Mouse (Mus musculus): Measurements from ENCODE around the gene Map2k2. TPM values are rescaled to one million over a fixed set of nuclear protein-coding genes. Genes with fewer than 3 reads are reported as not detected.

Map2k2 gene
- polyA plus RNA-seq, 1 experiment: 482 TPM

DNA sequence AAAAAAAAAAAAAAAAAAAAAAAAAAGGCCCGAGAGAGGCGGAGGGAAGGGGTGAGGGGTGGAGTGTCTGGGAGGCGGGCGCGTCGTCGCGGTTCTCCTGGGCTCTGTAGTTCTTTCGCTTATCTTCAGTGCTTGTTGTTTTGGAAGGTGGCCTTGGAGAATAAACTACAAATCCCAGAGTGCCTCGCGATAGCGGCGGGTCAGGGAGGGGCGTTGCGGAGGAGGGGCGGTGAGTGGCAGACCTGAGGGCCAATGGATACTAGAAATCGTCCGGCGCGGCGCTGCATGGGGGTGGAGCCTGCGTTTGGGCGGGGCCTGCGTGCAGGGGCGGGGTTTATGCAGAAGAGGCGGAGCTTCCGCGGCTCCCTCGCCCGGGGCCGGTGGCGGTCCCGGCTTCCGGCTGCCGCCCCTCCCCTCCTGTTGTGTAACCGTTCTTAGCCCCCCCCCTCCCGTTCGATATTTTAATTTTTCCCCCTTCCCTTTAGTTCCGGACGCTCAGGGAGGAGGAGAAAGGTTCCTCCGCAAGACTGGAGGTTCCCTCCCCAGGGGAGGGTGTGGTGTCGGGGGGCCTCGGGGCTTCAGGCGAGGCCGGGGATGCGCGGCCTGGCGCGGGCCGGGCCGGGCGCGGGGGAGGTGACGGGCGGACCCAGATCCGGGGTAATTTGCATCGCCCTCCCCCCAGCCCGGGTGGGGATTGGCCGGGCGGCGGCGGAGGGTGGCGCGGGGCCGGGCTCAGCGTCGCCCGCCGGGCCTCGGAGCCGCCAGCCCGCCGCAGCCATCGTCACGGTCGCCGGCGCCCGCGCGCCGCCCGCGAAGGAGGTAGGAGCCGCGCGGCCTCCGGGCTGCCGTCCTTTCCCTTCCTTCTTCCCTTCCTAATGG lies 31.8 kb downstream of the Map2k2 start:
- no peak for TF ChIP-seq GATA1 (IDR thresholded peaks at IDR 0.05; ENCODE audit: low read length)

DNA sequence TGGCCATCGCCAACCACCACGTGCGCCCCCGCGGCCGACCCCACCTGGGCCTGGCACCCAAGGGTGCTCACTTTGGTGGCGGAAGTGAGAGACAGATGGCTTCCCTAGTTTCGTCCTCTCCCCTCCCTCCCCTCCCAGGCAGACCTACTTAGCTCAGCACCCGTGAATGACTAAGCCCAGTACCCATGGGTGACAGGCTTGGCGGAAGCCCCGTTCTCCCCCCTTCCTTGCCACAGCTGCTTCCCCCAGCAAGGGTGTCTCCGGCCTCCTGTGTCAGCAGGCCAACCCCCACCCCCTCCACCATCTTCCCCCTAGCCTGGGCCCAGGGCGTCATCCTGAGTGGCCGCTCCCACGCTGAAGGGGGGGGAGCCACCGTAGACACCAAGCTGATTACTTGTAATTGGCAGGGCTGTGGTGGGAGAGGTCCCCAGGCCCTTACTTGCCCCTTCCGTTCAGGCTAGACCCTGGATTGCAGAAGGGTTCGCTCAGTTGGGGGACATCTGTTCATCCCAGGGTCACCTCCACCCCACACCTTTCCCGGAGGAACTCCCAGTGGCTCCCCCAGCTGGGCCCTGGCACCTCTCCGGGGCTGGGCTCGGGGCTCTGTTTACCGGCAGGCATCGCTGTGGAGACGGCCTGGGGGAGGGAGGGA lies 32.5 kb downstream of the Map2k2 start:
- TF ChIP-seq GATA1 (IDR thresholded peaks at IDR 0.05; ENCODE audit: low read length): no peak

DNA sequence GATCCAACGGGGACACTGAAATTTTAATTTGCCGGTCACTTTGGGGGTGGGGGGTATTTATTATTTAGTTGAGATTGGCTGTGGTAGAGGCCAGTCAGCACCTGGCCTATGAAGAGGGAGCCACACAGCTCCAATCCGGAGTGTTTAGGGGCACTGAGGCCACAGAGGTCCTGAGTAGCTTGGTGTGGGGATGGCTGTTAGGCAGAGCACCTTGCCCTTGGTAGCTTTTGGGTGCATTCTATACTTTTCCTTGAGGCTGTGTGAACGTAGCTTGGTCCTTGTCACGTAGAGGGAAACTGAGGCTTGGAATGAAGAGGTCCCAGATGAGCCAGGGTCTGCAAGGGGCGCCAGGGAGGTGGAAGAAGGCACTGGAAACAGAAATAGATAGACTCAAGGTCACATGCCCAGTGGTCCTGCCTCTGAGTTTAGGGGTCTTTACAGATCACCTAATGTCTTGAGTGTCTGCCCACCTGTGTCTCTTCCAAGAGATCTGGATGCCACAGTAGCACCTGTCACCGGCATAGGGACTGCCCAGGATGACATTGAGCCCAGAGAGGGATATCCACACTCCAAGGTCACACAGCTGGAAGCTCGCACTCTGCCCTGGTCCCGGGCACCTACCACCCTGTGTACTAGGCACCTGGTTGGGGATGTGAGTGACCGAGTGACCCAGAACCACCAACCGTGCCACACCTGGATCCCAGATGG lies 33.3 kb downstream of the Map2k2 start:
- no peak for TF ChIP-seq GATA1 (IDR thresholded peaks at IDR 0.05; ENCODE audit: low read length)

DNA sequence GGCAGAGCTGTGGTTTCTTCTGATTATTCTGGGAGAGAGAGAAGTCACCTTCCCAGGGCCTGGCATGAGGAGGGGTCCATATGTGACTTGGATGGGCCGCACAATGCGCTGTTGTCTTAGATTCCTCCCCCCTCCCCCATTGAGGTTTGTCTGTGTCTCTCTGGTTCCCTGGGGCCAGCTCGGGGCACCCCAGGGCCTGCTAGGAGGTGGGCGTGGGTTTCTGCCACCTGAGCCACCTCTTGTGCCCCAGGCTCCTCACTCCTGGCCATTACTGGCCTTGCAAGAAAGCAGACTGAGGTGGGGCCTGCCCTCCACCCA lies 33.8 kb downstream of the Map2k2 start:
- TF ChIP-seq GATA1 (IDR thresholded peaks at IDR 0.05; ENCODE audit: low read length): no peak

DNA sequence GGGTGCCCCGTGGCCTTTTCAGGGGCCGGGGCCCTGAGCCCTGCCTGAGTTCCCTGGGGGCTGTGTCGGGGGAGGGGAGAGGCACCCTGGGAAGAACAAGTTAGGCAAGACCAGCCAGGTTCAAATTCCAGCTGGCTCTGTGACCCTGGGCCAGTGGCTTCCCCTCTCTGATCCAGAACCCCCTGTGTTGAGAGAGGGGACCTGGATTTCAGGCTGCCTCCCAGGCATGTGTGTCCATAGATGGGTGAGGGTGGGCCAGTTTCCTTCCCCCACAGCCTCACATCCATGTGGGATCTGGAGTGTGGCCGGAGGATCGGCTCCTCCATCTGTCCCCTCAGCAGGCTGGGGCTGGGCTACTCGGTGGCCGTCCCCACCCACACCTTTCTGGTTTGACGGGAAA lies 34.3 kb downstream of the Map2k2 start:
- TF ChIP-seq GATA1 (IDR thresholded peaks at IDR 0.05; ENCODE audit: low read length): no peak

DNA sequence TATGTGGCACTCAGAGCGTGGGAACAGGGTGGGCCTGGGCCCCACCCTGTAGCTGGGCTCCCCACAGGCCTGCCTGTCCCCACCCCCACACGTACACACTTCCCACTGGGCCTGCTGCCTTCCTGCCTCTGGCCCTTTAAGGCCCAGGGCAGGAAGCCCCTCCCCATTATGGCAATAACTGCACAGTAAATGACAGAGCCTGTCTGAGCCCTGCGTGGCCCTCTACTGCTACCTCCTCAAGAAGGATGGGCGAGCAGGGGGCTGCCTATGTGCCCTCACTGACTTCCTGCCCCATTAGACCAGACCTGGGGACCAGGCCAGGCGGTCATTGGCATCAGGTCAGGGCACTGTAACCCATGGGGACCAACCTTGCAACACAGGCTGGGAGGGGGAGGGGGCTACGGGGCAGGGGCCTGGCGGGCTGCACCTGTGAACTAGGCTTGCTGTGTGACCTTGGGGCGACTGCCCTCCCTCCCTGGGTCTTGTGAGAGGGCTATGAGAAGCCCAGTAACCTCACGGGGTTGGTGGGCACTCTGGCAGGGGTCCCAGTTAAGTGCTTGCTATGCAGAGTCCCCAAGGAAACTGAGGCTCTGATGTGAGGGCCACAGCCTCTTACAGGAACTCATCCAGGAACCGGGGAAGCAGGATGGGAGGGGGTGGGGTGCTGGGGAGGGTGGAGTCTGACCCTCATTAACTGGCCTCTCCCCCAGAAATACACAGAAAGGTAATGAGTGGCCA lies 35.2 kb downstream of the Map2k2 start:
- TF ChIP-seq GATA1 (IDR thresholded peaks at IDR 0.05; ENCODE audit: low read length): no peak

DNA sequence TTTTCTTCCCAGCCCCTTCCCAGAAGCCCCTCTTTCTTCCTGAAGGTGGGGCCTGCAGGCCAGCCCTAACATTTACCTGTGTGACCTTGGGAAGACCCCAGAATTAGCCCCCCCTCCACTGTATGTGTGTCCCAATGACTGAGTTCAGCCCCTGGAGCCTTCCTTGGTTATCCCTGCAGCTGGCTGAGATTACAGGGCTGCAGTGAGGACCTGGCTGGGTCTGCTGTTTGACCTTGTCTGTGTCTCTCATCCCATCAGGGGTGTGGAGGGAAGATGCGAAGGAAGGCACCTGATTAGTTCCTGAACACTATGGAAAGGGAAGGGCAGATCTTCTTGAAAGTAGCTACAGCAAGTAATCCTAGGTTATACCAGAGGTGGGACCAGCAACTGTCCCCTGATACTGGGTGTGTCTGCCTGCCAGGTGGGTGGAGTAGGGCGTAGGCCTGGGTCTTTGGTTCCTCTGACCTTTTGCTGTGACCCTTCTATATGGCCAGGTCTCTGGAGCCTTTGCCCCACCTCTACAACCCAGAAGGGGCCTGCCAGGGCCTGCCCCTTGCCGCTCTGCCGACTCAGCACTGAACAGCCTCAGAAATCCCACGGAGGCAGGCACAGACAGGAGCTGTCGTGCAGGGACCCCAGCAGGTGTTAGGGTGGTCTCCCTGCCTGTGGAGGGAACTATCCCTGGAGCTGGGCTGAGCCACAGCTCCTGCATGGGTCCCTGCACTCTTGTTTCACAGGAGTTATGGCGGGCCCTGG lies 35.9 kb downstream of the Map2k2 start:
- TF ChIP-seq GATA1 (IDR thresholded peaks at IDR 0.05; ENCODE audit: low read length): no peak

DNA sequence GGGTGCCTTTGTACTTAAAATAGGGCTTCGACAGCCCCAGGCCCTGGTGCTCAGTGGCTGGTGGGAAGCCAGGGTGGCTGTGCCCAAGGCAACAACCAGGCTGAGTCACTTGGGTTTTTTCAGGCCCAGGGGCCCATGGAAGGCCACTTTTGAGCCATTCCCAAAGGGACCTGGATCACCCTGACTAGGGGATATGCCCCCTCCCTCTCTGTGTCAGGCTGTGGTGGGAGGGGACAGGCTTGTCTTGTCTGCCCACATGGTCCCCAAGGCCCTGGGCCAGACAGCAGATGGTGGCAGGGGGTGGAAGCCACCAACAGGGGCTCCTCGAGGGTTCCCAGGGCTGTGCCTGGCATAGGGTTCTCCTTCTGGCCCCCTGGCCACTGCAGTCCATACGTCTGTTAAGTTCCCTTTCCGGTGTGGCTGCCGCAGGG lies 36.9 kb downstream of the Map2k2 start:
- no peak for TF ChIP-seq GATA1 (IDR thresholded peaks at IDR 0.05; ENCODE audit: low read length)

DNA sequence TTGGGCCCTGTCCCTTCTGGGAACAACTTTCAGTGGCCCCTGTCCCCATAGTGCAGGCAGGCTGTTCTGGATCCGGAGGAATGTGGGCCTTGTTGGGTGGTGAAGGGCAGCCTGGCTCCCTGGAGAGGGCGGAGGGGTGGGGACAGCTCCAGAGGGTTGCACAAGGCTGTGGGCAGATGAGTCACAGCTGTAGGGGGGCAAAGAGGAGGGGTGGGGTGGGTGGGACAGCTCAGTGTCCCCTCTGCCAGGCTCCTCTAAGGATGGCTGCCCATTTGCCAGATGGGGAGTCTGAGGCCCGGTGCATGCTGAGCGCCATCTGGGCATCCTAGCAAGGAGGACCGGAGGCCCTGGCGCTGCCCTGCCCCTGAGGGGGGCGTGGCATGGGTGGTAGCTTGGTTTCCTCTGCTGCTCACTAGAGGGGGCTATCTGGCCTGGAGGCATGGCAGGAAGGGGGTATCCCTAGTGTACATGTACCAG lies 37.5 kb downstream of the Map2k2 start:
- no peak for TF ChIP-seq GATA1 (IDR thresholded peaks at IDR 0.05; ENCODE audit: low read length)

DNA sequence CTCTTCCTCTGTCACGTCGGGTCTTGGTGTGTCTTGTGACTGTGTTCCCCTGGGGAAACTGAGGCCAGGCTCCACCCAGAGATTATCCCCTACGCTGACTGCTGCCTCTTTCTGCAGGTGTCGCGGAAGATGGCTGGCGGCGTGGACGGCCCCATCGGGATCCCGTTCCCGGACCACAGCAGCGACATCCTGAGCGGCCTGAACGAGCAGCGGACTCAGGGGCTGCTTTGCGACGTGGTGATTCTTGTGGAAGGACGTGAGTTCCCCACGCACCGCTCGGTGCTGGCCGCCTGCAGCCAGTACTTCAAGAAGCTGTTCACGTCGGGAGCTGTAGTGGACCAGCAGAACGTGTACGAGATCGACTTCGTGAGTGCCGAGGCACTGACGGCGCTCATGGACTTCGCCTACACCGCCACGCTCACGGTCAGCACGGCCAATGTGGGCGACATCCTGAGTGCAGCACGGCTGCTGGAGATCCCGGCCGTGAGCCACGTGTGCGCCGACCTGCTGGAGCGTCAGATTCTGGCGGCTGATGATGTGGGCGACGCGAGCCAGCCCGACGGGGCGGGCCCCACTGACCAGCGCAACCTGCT lies 38.2 kb downstream of the Map2k2 start:
- TF ChIP-seq GATA1 (IDR thresholded peaks at IDR 0.05; ENCODE audit: low read length): no peak

DNA sequence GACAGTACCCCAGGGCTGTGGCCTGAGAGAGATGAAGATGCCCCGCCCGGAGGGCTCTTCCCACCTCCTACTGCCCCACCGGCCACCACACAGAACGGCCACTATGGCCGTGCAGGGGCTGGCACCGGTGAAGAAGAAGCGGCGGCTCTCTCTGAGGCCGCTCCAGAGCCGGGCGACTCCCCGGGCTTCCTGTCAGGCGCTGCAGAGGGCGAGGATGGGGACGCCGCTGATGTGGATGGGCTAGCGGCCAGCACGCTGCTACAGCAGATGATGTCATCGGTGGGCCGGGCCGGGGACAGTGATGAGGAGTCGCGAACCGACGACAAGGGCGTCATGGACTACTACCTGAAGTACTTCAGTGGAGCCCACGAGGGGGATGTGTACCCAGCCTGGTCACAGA lies 39.0 kb downstream of the Map2k2 start:
- TF ChIP-seq GATA1 (IDR thresholded peaks at IDR 0.05; ENCODE audit: low read length): no peak

DNA sequence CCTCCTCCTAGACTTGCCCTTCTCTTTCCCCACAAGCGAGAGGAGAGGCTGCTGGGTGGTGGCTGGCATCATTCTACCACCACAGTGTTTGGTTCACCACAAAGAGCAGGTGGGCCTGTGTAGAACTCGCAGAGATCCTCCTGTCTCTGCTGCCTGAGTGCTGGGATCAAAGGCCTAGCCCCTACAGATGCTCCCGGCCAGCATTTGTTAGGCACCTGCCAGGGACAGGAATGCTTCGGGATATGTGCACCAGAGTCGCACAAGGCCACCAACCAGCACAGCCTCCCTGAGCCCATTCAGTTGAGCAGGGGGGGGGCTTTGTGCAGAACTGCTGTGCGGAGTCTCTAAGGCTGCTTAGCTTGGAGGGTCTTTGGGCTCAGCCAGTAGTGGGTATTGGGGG lies 39.6 kb downstream of the Map2k2 start:
- no peak for TF ChIP-seq GATA1 (IDR thresholded peaks at IDR 0.05; ENCODE audit: low read length)

DNA sequence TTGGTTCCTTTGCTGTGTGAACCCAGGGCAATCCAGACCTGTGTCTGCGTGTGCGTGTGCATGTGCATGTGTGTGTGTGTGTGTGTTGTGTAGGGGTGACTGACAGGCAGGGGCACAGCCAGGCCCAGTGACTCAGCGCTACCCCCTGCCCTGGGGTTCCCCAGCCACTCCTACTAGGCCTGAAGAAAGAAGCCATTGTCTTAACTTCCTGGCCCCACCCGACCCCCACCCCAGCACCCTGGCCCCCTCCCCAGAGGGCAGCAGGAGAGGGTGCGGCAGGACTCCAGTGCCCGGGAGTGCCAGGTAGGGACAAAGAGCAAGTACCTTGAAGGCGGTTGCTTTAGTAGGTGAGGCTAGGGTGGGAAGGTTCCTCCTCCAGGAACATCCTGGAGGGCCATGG lies 40.1 kb downstream of the Map2k2 start:
- no peak for TF ChIP-seq GATA1 (IDR thresholded peaks at IDR 0.05; ENCODE audit: low read length)

DNA sequence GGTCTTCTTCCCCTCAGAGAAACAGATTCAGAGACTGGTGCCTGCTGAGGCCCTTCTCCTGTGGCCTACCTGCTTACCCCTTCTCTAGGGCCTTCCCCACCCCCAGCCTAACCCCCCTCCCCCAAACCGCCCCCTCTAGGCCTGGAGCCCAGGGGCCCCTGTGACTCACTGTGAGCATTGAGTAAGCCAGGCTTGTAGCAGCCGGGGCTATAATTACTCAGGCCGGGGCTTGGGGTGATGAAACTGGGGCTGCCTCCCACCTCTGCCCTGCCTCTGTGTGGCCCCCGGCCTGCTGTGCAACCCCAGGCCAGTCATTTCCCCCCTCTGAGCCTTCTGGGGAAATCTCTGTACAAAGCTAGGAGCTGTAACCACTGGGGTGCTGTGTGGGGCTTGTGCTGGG lies 40.6 kb downstream of the Map2k2 start:
- TF ChIP-seq GATA1 (IDR thresholded peaks at IDR 0.05; ENCODE audit: low read length): no peak

DNA sequence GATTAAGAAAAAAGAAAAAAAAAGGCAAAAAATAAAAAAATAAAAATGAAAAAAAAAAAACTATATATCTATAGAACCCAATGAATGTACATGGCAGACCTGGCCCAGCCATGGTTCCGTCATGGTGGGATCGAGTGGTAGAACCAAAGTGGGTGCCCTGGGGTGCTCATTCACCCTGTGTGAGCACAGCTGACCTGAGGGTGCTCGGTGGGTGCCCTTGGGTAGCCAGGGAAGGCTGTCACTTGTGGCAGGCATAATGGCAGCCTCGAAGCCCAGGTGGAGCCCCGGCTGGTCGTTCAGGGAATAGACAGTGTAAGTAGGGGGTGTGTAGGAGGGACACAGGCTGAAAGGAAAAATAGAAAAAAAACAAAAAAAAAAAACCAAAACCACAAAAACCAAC lies 45.5 kb downstream of the Map2k2 start:
- no peak for TF ChIP-seq GATA1 (IDR thresholded peaks at IDR 0.05; ENCODE audit: low read length)

Measured in G1E-ER4 (cell line).